Mouse (Mus musculus) c-Kit-positive CD71-positive TER-119-positive erythroid progenitor cells, embryonic 14.5 days (primary cell): ENCODE results near the gene Cbarp.

Experiments
- DNase-seq: peaks from one replicate; pipeline ENCODE4 v3.0.0-alpha.2; 2013; ENCODE audit warnings: low spot score

Cbarp gene

GRCm38 (mm10) chr10:80094085-80094484 lies 46.5 kb downstream of the Cbarp start:
- DNase-seq, result no peak

- DNase-seq, result no peak
Observed at GRCm38 (mm10) chr10:80092690-80093089, 47.9 kb downstream of the Cbarp start.

GRCm38 (mm10) chr10:80091527-80091926 lies 49.1 kb downstream of the Cbarp start:
- DNase-seq, result no peak

GRCm38 (mm10) chr10:80089146-80089545 lies 51.5 kb downstream of the Cbarp start:
- DNase-seq, result no peak

- DNase-seq, result no peak
Observed at GRCm38 (mm10) chr10:80087483-80087882, 53.2 kb downstream of the Cbarp start.

- DNase-seq, result no peak
Observed at GRCm38 (mm10) chr10:80086847-80087246, 53.8 kb downstream of the Cbarp start.

GRCm38 (mm10) chr10:80084817-80085487 lies 55.7 kb downstream of the Cbarp start:
- DNase-seq, result no peak

- DNase-seq, result peak; percentile 88
Observed at GRCm38 (mm10) chr10:80081075-80081474, 59.6 kb downstream of the Cbarp start.
